ENCODE assay signal across 11 mouse cellular contexts in the genomic region with DNA sequence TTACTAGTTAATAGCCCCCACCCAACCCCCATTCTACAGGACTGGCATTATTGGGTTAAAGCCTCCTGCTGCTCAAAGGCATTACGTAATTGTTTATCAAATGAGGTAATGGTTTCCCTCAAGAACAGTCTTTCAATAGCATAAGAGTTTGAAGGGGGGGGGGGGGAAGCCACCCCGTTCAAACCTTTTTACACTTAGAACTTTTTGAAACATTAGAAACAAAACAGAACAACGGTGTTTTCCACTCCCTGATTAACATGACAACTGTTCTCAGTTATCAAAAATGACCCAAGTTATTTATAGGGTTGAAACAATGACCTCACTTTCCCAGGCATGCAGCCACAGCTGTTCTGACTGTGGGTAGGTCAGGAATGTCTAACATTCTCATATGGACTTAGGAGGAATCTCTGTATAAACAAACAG. TPM values are rescaled to one million over a fixed set of nuclear protein-coding genes. Genes with fewer than 3 reads are reported as not detected.
DNase-seq lines count a peak whose midpoint lies in the region; ATAC-seq and TF ChIP-seq lines count a peak whose summit lies in the region.
"Had no signal": no experiment of that assay in that cellular context is flagged by ENCODE, and none has a peak within 500 bp of the region (broad histone marks: within the 10 kb centered on the region; RNA-seq: fewer than 3 reads in every experiment).

No protein-coding gene starts in this region.

- H3K36me3 ChIP-seq in heart, adult 2 months (ENCODE audit: control insufficient read depth, insufficient read depth, low read length): peaks cover 45% of the 10 kb centered on the region
- H3K36me3 ChIP-seq in limb, embryonic 15.5 days: peaks cover 31% of the 10 kb centered on the region
- H3K36me3 ChIP-seq: midbrain, embryonic 15.5 days had no signal

- no peak for TF ChIP-seq EP300 in heart, adult 2 months (IDR thresholded peaks at IDR 0.05; ENCODE audit: insufficient read depth, low read depth, low read length)

- no peaks in the 10 kb centered on the region for H3K27me3 ChIP-seq in heart, adult 2 months (ENCODE audit: control insufficient read depth, insufficient read depth, low read length)
- H3K27me3 ChIP-seq in limb, embryonic 15.5 days: no peaks in the 10 kb centered on the region
- H3K27me3 ChIP-seq: midbrain, embryonic 15.5 days had no signal

- TF ChIP-seq POLR2A in heart, adult 2 months (IDR thresholded peaks at IDR 0.05; ENCODE audit: insufficient read depth, low read depth, low read length): no peak

- intact Hi-C loops in heart, adult 2 months (cut with DNase I): loop anchor here (5.0 kb wide), 1 partner anchor 146 kb away; no protein-coding TSS in a partner anchor

- H3K4me2 ChIP-seq in limb, embryonic 15.5 days: no peak overlapping the region
- H3K4me2 ChIP-seq: midbrain, embryonic 15.5 days had no signal

- ATAC-seq in limb, embryonic 15.5 days (ENCODE audit: insufficient number of reproducible peaks, low FRiP score, low TSS enrichment, low read depth): 0 out of 2 replicates have a peak, but pooled peaks have one; percentile 50
- ATAC-seq: midbrain, embryonic 15.5 days had no signal

- 0% methylated on average over 3 of the region's 3 CpGs for WGBS in heart, adult 2 months
- WGBS in limb, embryonic 15.5 days: 28% methylated on average over 3 of the region's 3 CpGs

- DNase-seq in adrenal gland, postnatal 14 days: peak; percentile 33
- DNase-seq in adrenal gland, adult 18-20 months (ENCODE audit: low spot score in 2 of 2): no peak
- DNase-seq in 3T3-L1 (ENCODE audit: low read depth, low spot score): peak; percentile 83
- no peak for DNase-seq in heart, adult 2 months
- no peak for DNase-seq in embryo, embryonic 9.5 days (ENCODE audit: extremely low spot score)
- no peak for DNase-seq in cerebellum, adult 11 months
- no peak for DNase-seq in urinary bladder, adult 18-20 months (ENCODE audit: low spot score in 2 of 2)
- DNase-seq: gastrocnemius, postnatal 25 days; kidney, adult 18-20 months had no signal

- H3K27ac ChIP-seq in heart, adult 2 months: peak overlapping the region; percentile 100
- H3K27ac ChIP-seq in limb, embryonic 15.5 days: peak overlapping the region; percentile 57; the same call in 1 of the 2 replicates
- H3K27ac ChIP-seq: midbrain, embryonic 15.5 days had no signal

- TF ChIP-seq CTCF in heart, adult 2 months (IDR thresholded peaks at IDR 0.05): no peak

- H3K9ac ChIP-seq in heart, adult 2 months (ENCODE audit: low read depth, low read length): no peak overlapping the region
- H3K9ac ChIP-seq in limb, embryonic 15.5 days: no peak overlapping the region
- H3K9ac ChIP-seq: midbrain, embryonic 15.5 days had no signal

- H3K4me3 ChIP-seq in heart, adult 2 months: peak overlapping the region; percentile 38
- H3K4me3 ChIP-seq in limb, embryonic 15.5 days: no peak overlapping the region
- H3K4me3 ChIP-seq: midbrain, embryonic 15.5 days had no signal

- peaks cover 23% of the 10 kb centered on the region for H3K4me1 ChIP-seq in heart, adult 2 months (ENCODE audit: control insufficient read depth, insufficient read depth, low read length)
- peaks cover 43% of the 10 kb centered on the region for H3K4me1 ChIP-seq in limb, embryonic 15.5 days

- peaks cover 9% of the 10 kb centered on the region for H3K79me2 ChIP-seq in heart, adult 2 months (replicated peaks; ENCODE audit: control insufficient read depth, insufficient read depth, low read length)

- no peaks in the 10 kb centered on the region for H3K9me3 ChIP-seq in limb, embryonic 15.5 days
- H3K9me3 ChIP-seq: midbrain, embryonic 15.5 days had no signal

RNA-seq across cellular contexts. Expression of a gene that starts 9.0 kb away (rescaled TPM):
- 4.3 and 8.1 TPM in 2 replicates for total RNA-seq in adrenal gland, postnatal 14 days (2021)
- total RNA-seq in adrenal gland, adult 18-20 months (2021): 1 to 10 TPM; 2.7 to 5.4 TPM
- total RNA-seq in heart, adult 2 months (2021): 1,000 to 10,000 TPM in 1 of 2 experiments, 100 to 1,000 TPM in 1; 865 to 1,030 TPM
- polyA plus RNA-seq in heart, adult 2 months (2012; rRNA removed): 222 and 381 TPM in 2 replicates
- polyA plus RNA-seq in limb, embryonic 15.5 days (2015; fragmentation: Nextera tagmentation; extraction: Ambion mirVana): 18.3 and 36.2 TPM in 2 replicates

RNA-seq across cellular contexts. Expression of a gene that starts 9.3 kb away (rescaled TPM):
- 311 and 324 TPM in 2 replicates for total RNA-seq in adrenal gland, postnatal 14 days (2021)
- total RNA-seq in adrenal gland, adult 18-20 months (2021): 100 to 1,000 TPM; 277 to 311 TPM
- 1,000 to 10,000 TPM in 1 of 2 experiments, 100 to 1,000 TPM in 1; 822 to 1,002 TPM for total RNA-seq in heart, adult 2 months (2021)
- 617 and 695 TPM in 2 replicates for polyA plus RNA-seq in heart, adult 2 months (2012; rRNA removed)
- 682 and 757 TPM in 2 replicates for polyA plus RNA-seq in limb, embryonic 15.5 days (2015; fragmentation: Nextera tagmentation; extraction: Ambion mirVana)

Comparison
In these comparisons a context has a peak if more than half of its experiments do, and no peak if none do; other contexts are left out.
1. DNase-seq: peak in adrenal gland, postnatal 14 days (single experiment) and 3T3-L1 (single experiment); none in adrenal gland, adult 18-20 months (0 of 2), heart, adult 2 months (0 of 2), embryo, embryonic 9.5 days (single experiment), cerebellum, adult 11 months (single experiment) and urinary bladder, adult 18-20 months (0 of 2).
2. RNA of a gene that starts 9.0 kb away (total RNA-seq): 865 to 1,030 TPM in heart, adult 2 months; 2.7 to 5.4 TPM in adrenal gland, adult 18-20 months and 4.3 to 8.1 TPM in adrenal gland, postnatal 14 days; every median in the first group is over 10 times any median in the second.